Mouse (Mus musculus) liver, embryonic 14.5 days (tissue): ENCODE measurements around the gene Fars2. TPM values are rescaled to one million over a fixed set of nuclear protein-coding genes. Genes with fewer than 3 reads are reported as not detected.

ENCODE experiments used
- ATAC-seq: fragments of 200-750 bp; cut with Nextera tagmentation; 2 replicates; pipeline ENCODE4 v1.8.0; 2017; ENCODE audit warnings: moderate number of reproducible peaks, mild to moderate bottlenecking, moderate library complexity; ENCODE audit not compliant: insufficient read depth
- DNase-seq, 3 experiments: peaks; one replicate each; pipeline ENCODE4 v3.0.0-alpha.2; 2012 to 2013; ENCODE audit warnings: low read depth in 3 of 3, low spot score in 3 of 3
- H3K27ac ChIP-seq: fragments of 300-500 bp; sonication (generic); 2 replicates; pipeline ENCODE4 v1.5.1; 2014; ENCODE audit warnings: moderate library complexity, mild to moderate bottlenecking, control low read depth, inconsistent platforms
- H3K27me3 ChIP-seq: fragments of 300-500 bp; sonication (generic); 2 replicates; pipeline ENCODE4 v1.6.1; 2014; ENCODE audit warnings: mild to moderate bottlenecking, low read length, moderate library complexity; ENCODE audit not compliant: control insufficient read depth, insufficient read depth
- H3K36me3 ChIP-seq: fragments of 300-500 bp; sonication (generic); replicated peaks from 2 replicates; pipeline ENCODE4 v1.6.1; 2014; ENCODE audit warnings: low read depth; ENCODE audit not compliant: control insufficient read depth, insufficient read depth
- H3K4me1 ChIP-seq, 2 experiments: fragments of 200-500 bp in 1 of 2; fragments of 300-500 bp in 1 of 2; sonication (generic) in 1 of 2; replicated peaks; 2 replicates each; pipeline ENCODE4 v1.6.1; 2012 to 2014; ENCODE audit warnings: antibody characterized with exemption in 1 of 2, inconsistent platforms in 1 of 2, low read length in 1 of 2; ENCODE audit not compliant: control insufficient read depth in 2 of 2, insufficient read depth in 2 of 2
- H3K4me2 ChIP-seq: fragments of 300-500 bp; sonication (generic); 2 replicates; pipeline ENCODE4 v1.6.1; 2014; ENCODE audit warnings: low read depth, mild to moderate bottlenecking, control low read depth, moderate library complexity
- H3K4me3 ChIP-seq, 2 experiments: fragments of 200-500 bp in 1 of 2; fragments of 300-500 bp in 1 of 2; sonication (generic) in 1 of 2; 2 replicates each; pipeline ENCODE4 v1.5.1; 2012 to 2014; ENCODE audit warnings: low read depth in 2 of 2, low read length in 2 of 2, mild to moderate bottlenecking in 2 of 2, control low read depth in 1 of 2, inconsistent platforms in 1 of 2, moderate library complexity in 1 of 2; ENCODE audit not compliant: insufficient read depth in 1 of 2
- H3K9ac ChIP-seq: fragments of 300-500 bp; sonication (generic); replicated peaks from 2 replicates; pipeline ENCODE4 v1.6.1; 2014; ENCODE audit warnings: mild to moderate bottlenecking, control low read depth, moderate library complexity
- H3K9me3 ChIP-seq: fragments of 300-500 bp; sonication (generic); 2 replicates; pipeline ENCODE4 v1.6.1; 2016; ENCODE audit warnings: low read length, mixed read lengths; ENCODE audit not compliant: control insufficient read depth
- CTCF ChIP-seq: IDR thresholded peaks from 2 replicates; pipeline ENCODE4 v1.5.1; 2016; ENCODE audit warnings: antibody characterized with exemption, low read depth, control low read depth
- EP300 ChIP-seq: IDR thresholded peaks from 2 replicates; pipeline ENCODE4 v1.6.1; 2016; ENCODE audit warnings: antibody characterized with exemption, low read depth
- WGBS: fragments of 180-500 bp; shearing (Covaris S2); extraction: QIAGEN DNeasy Blood & Tissue Kit; methylation state at CpG from one replicate; pipeline ENCODE4 v1.1.7; 2014; ENCODE audit not compliant: insufficient replicate concordance; 5-methylcytosine and 5-hydroxymethylcytosine counted together
- polyA plus RNA-seq, 2 experiments: library from polyadenylated mRNA; depleted of rRNA in 1 of 2; stranded (reverse) in 1 of 2; unstranded in 1 of 2; fragments of >200 nt; fragmentation: Nextera tagmentation in 1 of 2; extraction: Ambion mirVana in 1 of 2; gene quantifications; 2 replicates each; pipeline versions ENCODE4 v1.2.1 to v1.2.3; 2012 to 2014

Gene Fars2
- polyA plus RNA-seq, 2 experiments, result 18.8 to 23.0 TPM

- no peak for DNase-seq
- no peaks in the 10 kb centered on the region for H3K27me3 ChIP-seq
- H3K4me1 ChIP-seq, result no peaks in the 10 kb centered on the region
- H3K4me2 ChIP-seq, result no peak overlapping the region
- no peaks in the 10 kb centered on the region for H3K9me3 ChIP-seq
- no peak overlapping the region for H3K9ac ChIP-seq
- WGBS, result 51% methylated on average over 1 of the region's 1 CpGs
- H3K4me3 ChIP-seq, result no peak overlapping the region
- ATAC-seq, result no peak
- H3K36me3 ChIP-seq, result no peaks in the 10 kb centered on the region
- H3K27ac ChIP-seq, result no peak overlapping the region
- TF ChIP-seq CTCF (no peak), EP300 (no peak)
Observed at GRCm38 (mm10) chr13:36623556-36623955, 506.3 kb downstream of the Fars2 start.

GRCm38 (mm10) chr13:36629154-36629553 is 511.9 kb downstream of the Fars2 start:
- H3K4me3 ChIP-seq, result no peak overlapping the region
- DNase-seq, result no peak
- no peak overlapping the region for H3K9ac ChIP-seq
- no peaks in the 10 kb centered on the region for H3K4me1 ChIP-seq
- H3K27ac ChIP-seq, result no peak overlapping the region
- no peak overlapping the region for H3K4me2 ChIP-seq
- TF ChIP-seq EP300, result no peak
- TF ChIP-seq CTCF, result no peak
- 60% methylated on average over 1 of the region's 1 CpGs for WGBS
- no peaks in the 10 kb centered on the region for H3K27me3 ChIP-seq
- no peaks in the 10 kb centered on the region for H3K9me3 ChIP-seq
- H3K36me3 ChIP-seq, result no peaks in the 10 kb centered on the region
- ATAC-seq, result no peak

GRCm38 (mm10) chr13:36648257-36648656 is 531.0 kb downstream of the Fars2 start:
- no peak for DNase-seq
- H3K27ac ChIP-seq, result no peak overlapping the region
- no peak overlapping the region for H3K4me3 ChIP-seq
- no peak for ATAC-seq
- H3K9ac ChIP-seq, result no peak overlapping the region
- no peaks in the 10 kb centered on the region for H3K27me3 ChIP-seq
- no peaks in the 10 kb centered on the region for H3K9me3 ChIP-seq
- no peaks in the 10 kb centered on the region for H3K36me3 ChIP-seq
- WGBS, result 41% methylated on average over 7 of the region's 7 CpGs
- H3K4me2 ChIP-seq, result no peak overlapping the region
- H3K4me1 ChIP-seq, result peaks cover 0 to 2% of the 10 kb centered on the region in 2 experiments; a peak in 1 of 4 replicates
- no peak for TF ChIP-seq CTCF
- TF ChIP-seq EP300, result no peak

- no peaks in the 10 kb centered on the region for H3K36me3 ChIP-seq
- H3K4me3 ChIP-seq, result no peak overlapping the region
- WGBS, result 48% methylated on average over 3 of the region's 3 CpGs
- no peaks in the 10 kb centered on the region for H3K27me3 ChIP-seq
- no peak overlapping the region for H3K4me2 ChIP-seq
- TF ChIP-seq CTCF, result peak; percentile 33
- TF ChIP-seq EP300, result no peak
- ATAC-seq (no peak), DNase-seq (no peak)
- no peaks in the 10 kb centered on the region for H3K4me1 ChIP-seq
- no peaks in the 10 kb centered on the region for H3K9me3 ChIP-seq
- no peak overlapping the region for H3K27ac ChIP-seq
- H3K9ac ChIP-seq, result no peak overlapping the region
Observed at GRCm38 (mm10) chr13:36654251-36654650, 537.0 kb downstream of the Fars2 start.

GRCm38 (mm10) chr13:36679345-36679744 is 562.1 kb downstream of the Fars2 start:
- H3K9ac ChIP-seq, result no peak overlapping the region
- 0 out of 4 replicates have a peak, but pooled peaks cover 0 to 2% of the 10 kb centered on the region in 2 experiments for H3K4me1 ChIP-seq
- ATAC-seq (no peak), DNase-seq (no peak)
- no peaks in the 10 kb centered on the region for H3K27me3 ChIP-seq
- no peak overlapping the region for H3K4me2 ChIP-seq
- H3K27ac ChIP-seq, result no peak overlapping the region
- 31% methylated on average over 1 of the region's 1 CpGs for WGBS
- TF ChIP-seq CTCF (no peak), EP300 (no peak)
- H3K4me3 ChIP-seq, result no peak overlapping the region
- no peaks in the 10 kb centered on the region for H3K9me3 ChIP-seq
- H3K36me3 ChIP-seq, result no peaks in the 10 kb centered on the region
